Mouse (Mus musculus) naive thymus-derived CD4-positive, alpha-beta T cell, adult 5 months (primary cell): ENCODE results near the gene Tead3. TPM values are rescaled to one million over a fixed set of nuclear protein-coding genes. Genes with fewer than 3 reads are reported as not detected.

Experiments used
- polyA plus RNA-seq: library from polyadenylated mRNA; unstranded; fragments of 100-300 nt; shearing (Covaris generic); gene quantifications from one replicate; pipeline ENCODE4 v1.2.1, GENCODE M21; 2017

The Tead3 gene
- not detected for polyA plus RNA-seq

GRCm38 (mm10) chr17:28350466-28351352 lies at the start of gene Tead3:
Tead3 (minus strand) TSS chr17:28350817.

GRCm38 (mm10) chr17:28365122-28365521 lies 14.5 kb upstream of the Tead3 start, which contains the start of gene Tulp1:
Tulp1 (minus strand) TSS chr17:28365222.

GRCm38 (mm10) chr17:28328366-28328928 lies 22.2 kb downstream of the Tead3 start, which contains the start of gene Rpl10a:
Rpl10a (plus strand) TSS chr17:28328471.

GRCm38 (mm10) chr17:28313212-28313879 lies 37.3 kb downstream of the Tead3 start, which contains the start of gene Fance:
Fance (plus strand) TSS chr17:28313519.

Other genes starting within 250 kb of the Tead3 start
- not detected for gene Scube3, start 208.7 kb downstream of the Tead3 start, polyA plus RNA-seq
- gene Zfp523, start 173.7 kb downstream of the Tead3 start, polyA plus RNA-seq = 10.0 TPM
- 191 TPM for gene Def6, start 143.0 kb downstream of the Tead3 start, polyA plus RNA-seq
- 9.7 TPM for gene Ppard, start 118.1 kb downstream of the Tead3 start, polyA plus RNA-seq
- 27.7 TPM for gene Fance, start 37.3 kb downstream of the Tead3 start, polyA plus RNA-seq
- 503 TPM for gene Rpl10a, start 22.3 kb downstream of the Tead3 start, polyA plus RNA-seq
- not detected for gene Tulp1, start 14.4 kb upstream of the Tead3 start, polyA plus RNA-seq
- 53.3 TPM for gene Fkbp5, start 166.7 kb upstream of the Tead3 start, polyA plus RNA-seq
- not detected for gene Armc12, start 180.0 kb upstream of the Tead3 start, polyA plus RNA-seq
- not detected for gene Clpsl2, start 198.6 kb upstream of the Tead3 start, polyA plus RNA-seq
- not detected for gene Clps, start 209.9 kb upstream of the Tead3 start, polyA plus RNA-seq
- gene Lhfpl5, start 224.8 kb upstream of the Tead3 start, polyA plus RNA-seq = 1.1 TPM